Mouse (Mus musculus) heart, adult 2 months (tissue): ENCODE measurements around the gene Cacna1a.

Source experiments
- CTCF ChIP-seq: fragments of 200-600 bp; IDR thresholded peaks from 2 replicates; pipeline ENCODE4 v1.8.1; 2022; ENCODE audit warnings: antibody characterized with exemption, mild to moderate bottlenecking, moderate library complexity
- EP300 ChIP-seq: fragments of 200-500 bp; IDR thresholded peaks from 2 replicates; pipeline ENCODE4 v1.6.1; 2011; ENCODE audit warnings: low read depth, low read length, control low read depth; ENCODE audit not compliant: insufficient read depth
- POLR2A ChIP-seq: fragments of 200-500 bp; IDR thresholded peaks from 2 replicates; pipeline ENCODE4 v1.6.1; 2011; ENCODE audit warnings: mild to moderate bottlenecking, low read depth, low read length, control low read depth; ENCODE audit not compliant: insufficient read depth

- no peak for TF ChIP-seq CTCF
- TF ChIP-seq EP300 = no peak
- TF ChIP-seq POLR2A = no peak
Observed at GRCm38 (mm10) chr8:84577432-84577831, 189.2 kb downstream of the Cacna1a start.
